Mouse (Mus musculus) liver, embryonic 14.5 days (tissue): ENCODE data around the gene Lipc.

Experiments
- CTCF ChIP-seq: IDR thresholded peaks from 2 replicates; pipeline ENCODE4 v1.5.1; 2016; ENCODE audit warnings: antibody characterized with exemption, low read depth, control low read depth
- EP300 ChIP-seq: IDR thresholded peaks from 2 replicates; pipeline ENCODE4 v1.6.1; 2016; ENCODE audit warnings: antibody characterized with exemption, low read depth

GRCm38 (mm10) chr9:70842300-70842941, 109.6 kb downstream of the Lipc start:
- TF ChIP-seq CTCF, result no peak
- TF ChIP-seq EP300, result no peak
